Mouse (Mus musculus) liver, embryonic 14.5 days (tissue): Measurements from ENCODE around the gene Ptges3l. TPM values are rescaled to one million over a fixed set of nuclear protein-coding genes. Genes with fewer than 3 reads are reported as not detected.

Experiments used
- ATAC-seq: fragments of 200-750 bp; cut with Nextera tagmentation; 2 replicates; pipeline ENCODE4 v1.8.0; 2017; ENCODE audit warnings: moderate number of reproducible peaks, mild to moderate bottlenecking, moderate library complexity; ENCODE audit not compliant: insufficient read depth
- DNase-seq, 3 experiments: peaks; one replicate each; pipeline ENCODE4 v3.0.0-alpha.2; 2012 to 2013; ENCODE audit warnings: low read depth in 3 of 3, low spot score in 3 of 3
- H3K27ac ChIP-seq: fragments of 300-500 bp; sonication (generic); 2 replicates; pipeline ENCODE4 v1.5.1; 2014; ENCODE audit warnings: moderate library complexity, mild to moderate bottlenecking, control low read depth, inconsistent platforms
- H3K27me3 ChIP-seq: fragments of 300-500 bp; sonication (generic); 2 replicates; pipeline ENCODE4 v1.6.1; 2014; ENCODE audit warnings: mild to moderate bottlenecking, low read length, moderate library complexity; ENCODE audit not compliant: control insufficient read depth, insufficient read depth
- H3K36me3 ChIP-seq: fragments of 300-500 bp; sonication (generic); replicated peaks from 2 replicates; pipeline ENCODE4 v1.6.1; 2014; ENCODE audit warnings: low read depth; ENCODE audit not compliant: control insufficient read depth, insufficient read depth
- H3K4me1 ChIP-seq, 2 experiments: fragments of 200-500 bp in 1 of 2; fragments of 300-500 bp in 1 of 2; sonication (generic) in 1 of 2; replicated peaks; 2 replicates each; pipeline ENCODE4 v1.6.1; 2012 to 2014; ENCODE audit warnings: antibody characterized with exemption in 1 of 2, inconsistent platforms in 1 of 2, low read length in 1 of 2; ENCODE audit not compliant: control insufficient read depth in 2 of 2, insufficient read depth in 2 of 2
- H3K4me2 ChIP-seq: fragments of 300-500 bp; sonication (generic); 2 replicates; pipeline ENCODE4 v1.6.1; 2014; ENCODE audit warnings: low read depth, mild to moderate bottlenecking, control low read depth, moderate library complexity
- H3K4me3 ChIP-seq, 2 experiments: fragments of 200-500 bp in 1 of 2; fragments of 300-500 bp in 1 of 2; sonication (generic) in 1 of 2; 2 replicates each; pipeline ENCODE4 v1.5.1; 2012 to 2014; ENCODE audit warnings: low read depth in 2 of 2, low read length in 2 of 2, mild to moderate bottlenecking in 2 of 2, control low read depth in 1 of 2, inconsistent platforms in 1 of 2, moderate library complexity in 1 of 2; ENCODE audit not compliant: insufficient read depth in 1 of 2
- H3K9ac ChIP-seq: fragments of 300-500 bp; sonication (generic); replicated peaks from 2 replicates; pipeline ENCODE4 v1.6.1; 2014; ENCODE audit warnings: mild to moderate bottlenecking, control low read depth, moderate library complexity
- H3K9me3 ChIP-seq: fragments of 300-500 bp; sonication (generic); 2 replicates; pipeline ENCODE4 v1.6.1; 2016; ENCODE audit warnings: low read length, mixed read lengths; ENCODE audit not compliant: control insufficient read depth
- CTCF ChIP-seq: IDR thresholded peaks from 2 replicates; pipeline ENCODE4 v1.5.1; 2016; ENCODE audit warnings: antibody characterized with exemption, low read depth, control low read depth
- EP300 ChIP-seq: IDR thresholded peaks from 2 replicates; pipeline ENCODE4 v1.6.1; 2016; ENCODE audit warnings: antibody characterized with exemption, low read depth
- WGBS: fragments of 180-500 bp; shearing (Covaris S2); extraction: QIAGEN DNeasy Blood & Tissue Kit; methylation state at CpG from one replicate; pipeline ENCODE4 v1.1.7; 2014; ENCODE audit not compliant: insufficient replicate concordance; 5-methylcytosine and 5-hydroxymethylcytosine counted together
- polyA plus RNA-seq, 2 experiments: library from polyadenylated mRNA; depleted of rRNA in 1 of 2; stranded (reverse) in 1 of 2; unstranded in 1 of 2; fragments of >200 nt; fragmentation: Nextera tagmentation in 1 of 2; extraction: Ambion mirVana in 1 of 2; gene quantifications; 2 replicates each; pipeline versions ENCODE4 v1.2.1 to v1.2.3; 2012 to 2014

The Ptges3l gene
- polyA plus RNA-seq, 2 experiments: 0.74 to 0.86 TPM

DNA sequence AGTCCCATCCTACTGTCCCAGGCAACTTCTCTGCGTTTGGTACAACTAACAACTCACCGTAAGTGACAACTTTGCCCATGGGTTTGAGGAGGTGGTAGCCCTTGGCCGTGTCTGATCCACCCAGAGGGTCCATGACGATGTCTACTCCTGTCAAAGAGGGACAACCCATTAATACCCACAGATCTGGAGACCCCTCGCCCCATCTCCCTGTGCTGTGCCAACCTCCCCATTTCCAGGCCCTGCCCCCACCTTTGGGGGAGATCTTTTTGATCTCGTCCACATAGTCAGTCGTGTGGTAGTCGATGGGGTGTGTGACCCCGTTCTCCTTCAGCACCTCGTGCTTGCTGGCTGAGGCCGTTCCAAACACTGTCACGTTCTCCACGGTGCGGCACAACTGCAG, 37.0 kb upstream of the Ptges3l start:
- Histone ChIP-seq H3K4me2 (no peak overlapping the region), H3K9me3 (no peaks in the 10 kb centered on the region), H3K4me1 (peaks cover 22 to 27% of the 10 kb centered on the region in 2 experiments), H3K4me3 (no peak overlapping the region), H3K27me3 (peaks cover 19% of the 10 kb centered on the region), H3K9ac (no peak overlapping the region), H3K36me3 (peaks cover 4% of the 10 kb centered on the region), H3K27ac (no peak overlapping the region)
- 83% methylated on average over 14 of the region's 14 CpGs for WGBS
- ATAC-seq: no peak
- DNase-seq: no peak
- TF ChIP-seq CTCF (no peak), EP300 (no peak)

DNA sequence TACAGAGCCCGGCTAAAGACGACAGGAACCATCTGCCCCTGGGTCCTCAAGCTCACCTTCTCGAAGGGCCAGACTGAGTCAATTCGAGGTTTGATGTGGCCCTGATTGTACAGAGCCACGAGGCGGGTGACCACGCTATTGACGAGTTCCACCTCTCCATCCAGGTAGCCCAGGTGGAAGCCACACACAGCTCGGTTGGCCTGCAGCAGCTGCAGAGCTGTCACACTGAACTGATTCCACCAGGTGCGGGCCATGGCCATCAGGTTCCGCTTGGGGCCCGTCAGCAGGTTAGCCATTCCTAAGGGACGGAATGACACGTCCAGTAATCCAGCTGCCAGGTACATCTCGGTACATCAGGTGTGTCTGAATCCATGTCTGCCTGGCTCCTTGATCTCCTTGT, 35.2 kb upstream of the Ptges3l start:
- DNase-seq (no peak), ATAC-seq (no peak)
- H3K27ac ChIP-seq: no peak overlapping the region
- H3K4me3 ChIP-seq: no peak overlapping the region
- peaks cover 12 to 22% of the 10 kb centered on the region in 2 experiments for H3K4me1 ChIP-seq
- H3K9ac ChIP-seq: no peak overlapping the region
- no peak for TF ChIP-seq EP300
- no peak for TF ChIP-seq CTCF
- no peak overlapping the region for H3K4me2 ChIP-seq
- peaks cover 4% of the 10 kb centered on the region for H3K36me3 ChIP-seq
- no peaks in the 10 kb centered on the region for H3K9me3 ChIP-seq
- H3K27me3 ChIP-seq: peaks cover 4% of the 10 kb centered on the region
- 83% methylated on average over 15 of the region's 15 CpGs for WGBS

DNA sequence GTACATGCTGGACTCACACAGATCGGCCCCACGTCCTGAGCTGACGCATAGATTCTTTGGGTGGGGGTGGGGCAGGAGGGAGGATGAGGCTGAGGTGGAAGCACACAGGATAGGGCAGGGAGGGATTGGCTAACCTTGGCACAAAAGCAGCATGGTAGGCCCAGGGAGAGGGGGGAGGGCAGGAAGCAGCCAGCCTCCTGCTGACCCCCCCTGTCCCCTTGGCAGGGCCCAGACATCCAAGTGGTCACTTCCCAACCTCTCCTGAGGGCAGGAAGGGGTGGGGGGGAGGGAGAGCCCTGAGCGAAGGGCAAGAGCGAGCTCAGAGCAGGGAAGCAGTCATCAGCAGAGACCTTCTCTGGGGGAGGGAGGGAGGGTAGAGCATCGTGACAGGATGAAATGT, 34.6 kb upstream of the Ptges3l start:
- no peak overlapping the region for H3K4me2 ChIP-seq
- no peak for DNase-seq
- H3K4me3 ChIP-seq: no peak overlapping the region
- H3K27me3 ChIP-seq: no peaks in the 10 kb centered on the region; the same call in 1 of the 2 replicates
- ATAC-seq: no peak
- peaks cover 4% of the 10 kb centered on the region for H3K36me3 ChIP-seq
- peaks cover 10 to 18% of the 10 kb centered on the region in 2 experiments for H3K4me1 ChIP-seq
- H3K9ac ChIP-seq: no peak overlapping the region
- WGBS: 84% methylated on average over 6 of the region's 6 CpGs
- H3K9me3 ChIP-seq: no peaks in the 10 kb centered on the region
- TF ChIP-seq EP300 (no peak), CTCF (no peak)
- no peak overlapping the region for H3K27ac ChIP-seq

DNA sequence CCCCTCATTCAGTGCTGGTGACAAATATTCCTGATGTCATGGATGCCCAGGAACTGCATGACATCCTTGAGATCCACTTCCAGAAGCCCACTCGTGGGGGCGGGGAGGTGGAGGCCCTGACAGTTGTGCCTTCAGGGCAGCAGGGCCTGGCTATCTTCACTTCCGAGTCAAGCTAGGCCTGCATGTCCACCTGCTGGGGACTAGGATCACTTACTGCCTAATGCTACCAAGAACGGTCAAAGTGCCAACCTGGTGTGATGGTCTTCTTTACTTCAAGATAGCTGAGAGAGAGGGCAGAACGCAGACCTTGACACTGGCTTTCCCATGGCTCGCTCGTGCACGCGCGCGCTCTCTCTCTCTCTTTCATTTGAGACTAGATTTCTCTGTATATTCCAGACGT, 33.1 kb upstream of the Ptges3l start:
- 82% methylated on average over 12 of the region's 12 CpGs for WGBS
- H3K9me3 ChIP-seq: no peaks in the 10 kb centered on the region
- TF ChIP-seq EP300 (no peak), CTCF (no peak)
- H3K4me2 ChIP-seq: no peak overlapping the region
- H3K36me3 ChIP-seq: peaks cover 4% of the 10 kb centered on the region
- no peak for ATAC-seq
- DNase-seq: no peak
- peaks cover 3 to 6% of the 10 kb centered on the region in 2 experiments for H3K4me1 ChIP-seq
- H3K27me3 ChIP-seq: no peaks in the 10 kb centered on the region
- H3K9ac ChIP-seq: no peak overlapping the region
- no peak overlapping the region for H3K4me3 ChIP-seq
- no peak overlapping the region for H3K27ac ChIP-seq

DNA sequence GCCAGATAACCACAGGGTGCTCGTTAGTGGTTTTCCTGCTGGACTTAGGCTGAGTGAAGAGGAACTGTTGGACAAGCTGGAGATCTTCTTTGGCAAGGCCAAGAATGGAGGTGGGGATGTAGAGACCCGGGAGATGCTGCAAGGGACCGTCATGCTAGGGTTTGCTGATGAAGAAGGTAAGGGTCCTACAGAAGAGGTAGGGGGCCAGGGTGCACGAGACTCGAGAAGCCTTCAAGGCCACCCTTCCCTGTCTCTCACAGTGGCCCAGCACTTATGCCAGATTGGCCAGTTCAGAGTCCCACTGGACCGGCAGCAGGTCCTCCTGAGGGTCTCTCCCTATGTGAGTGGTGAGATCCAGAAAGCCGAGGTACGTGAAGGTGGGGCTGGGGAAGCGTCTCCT, 32.5 kb upstream of the Ptges3l start:
- Histone ChIP-seq H3K9ac (no peak overlapping the region), H3K4me3 (no peak overlapping the region), H3K4me2 (no peak overlapping the region), H3K27ac (no peak overlapping the region), H3K9me3 (no peaks in the 10 kb centered on the region), H3K4me1 (no peaks in the 10 kb centered on the region; a peak in 1 of 4 replicates), H3K27me3 (no peaks in the 10 kb centered on the region), H3K36me3 (peaks cover 4% of the 10 kb centered on the region)
- ATAC-seq (no peak), DNase-seq (no peak)
- WGBS: 78% methylated on average over 9 of the region's 9 CpGs
- TF ChIP-seq CTCF: no peak
- TF ChIP-seq EP300: no peak
